Mouse (Mus musculus): Measurements from ENCODE around the gene Doc2b.

DNA sequence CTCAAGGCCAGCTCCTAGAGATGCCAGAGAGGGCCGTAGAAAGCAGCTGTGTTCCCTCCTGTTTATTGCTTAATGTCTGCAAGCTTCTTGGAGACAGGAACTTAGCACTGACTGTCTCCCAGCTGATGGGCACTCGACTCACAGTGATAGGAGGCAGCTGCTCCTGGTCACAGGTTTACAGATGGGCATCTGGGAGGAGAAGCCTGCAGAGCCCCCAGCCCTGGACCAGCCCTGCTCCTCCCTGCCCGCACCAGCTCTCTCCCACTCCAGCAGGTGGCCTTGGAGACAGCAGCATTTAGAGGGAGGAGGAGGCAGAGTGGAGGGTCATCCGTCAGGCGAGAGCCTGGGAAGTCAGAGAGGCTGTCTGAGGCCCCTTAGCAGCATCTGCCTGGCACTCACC, 11.6 kb upstream of the Doc2b start:
- TF ChIP-seq EP300 (IDR thresholded peaks at IDR 0.05; ENCODE audit: low read depth), result no peak
- TF ChIP-seq CTCF (IDR thresholded peaks at IDR 0.05; ENCODE audit: low read depth), result no peak

Measured in liver, postnatal 0 days (tissue).